Mouse (Mus musculus) ES-Bruce4 (cell line): ENCODE data around the gene Kif6.

ENCODE experiments used
- CTCF ChIP-seq: IDR thresholded peaks from one replicate; pipeline ENCODE4 v1.8.1; 2011; ENCODE audit warnings: low read depth, low read length
- EP300 ChIP-seq: IDR thresholded peaks from 2 replicates; pipeline ENCODE4 v1.6.1; 2011; ENCODE audit warnings: low read depth, low read length; ENCODE audit not compliant: insufficient read depth
- POLR2A ChIP-seq: IDR thresholded peaks from one replicate; pipeline ENCODE4 v1.8.1; 2011; ENCODE audit warnings: low read length; ENCODE audit not compliant: insufficient read depth

- TF ChIP-seq CTCF = no peak
- TF ChIP-seq POLR2A = no peak
- TF ChIP-seq EP300 = no peak
Measured at GRCm38 (mm10) chr17:49607351-49608027, 7.4 kb upstream of the Kif6 start.
